Mouse (Mus musculus): ENCODE results near the gene Pdp2. TPM values are rescaled to one million over a fixed set of nuclear protein-coding genes. Genes with fewer than 3 reads are reported as not detected.

The Pdp2 gene
- total RNA-seq, 2 experiments from 2014 or later: 4.2 to 7.4 TPM

GRCm38 (mm10) chr8:104594611-104595362, 3.5 kb downstream of the Pdp2 start:
- no peak for DNase-seq
- intact Hi-C loops (cut with DNase I): no loop called here

- intact Hi-C loops (cut with DNase I): no loop called here
- DNase-seq: no peak
Measured at GRCm38 (mm10) chr8:104595773-104596536, 4.7 kb downstream of the Pdp2 start.

GRCm38 (mm10) chr8:104597656-104598055, 6.4 kb downstream of the Pdp2 start:
- DNase-seq: no peak

GRCm38 (mm10) chr8:104598496-104598895, 7.2 kb downstream of the Pdp2 start:
- intact Hi-C loops (cut with DNase I): no loop called here
- DNase-seq: no peak

More at GRCm38 (mm10) chr8:104597656-104598055, 6.4 kb downstream of the Pdp2 start:
- intact Hi-C loops (cut with DNase I): no loop called here

- DNase-seq: no peak
- intact Hi-C loops (cut with DNase I): no loop called here
Measured at GRCm38 (mm10) chr8:104601386-104601785, 10.1 kb downstream of the Pdp2 start.

- intact Hi-C loops (cut with DNase I): loop anchor here (2.0 kb wide), 1 partner anchor 41 kb away; no protein-coding TSS in a partner anchor
Measured at GRCm38 (mm10) chr8:104601941-104602371, 10.7 kb downstream of the Pdp2 start.

GRCm38 (mm10) chr8:104602468-104603244, 11.4 kb downstream of the Pdp2 start:
- DNase-seq: peak; percentile 64 to 75
- intact Hi-C loops (cut with DNase I): loop anchor here (2.0 kb wide), 1 partner anchor 40 kb away; no protein-coding TSS in a partner anchor

More at GRCm38 (mm10) chr8:104601941-104602371, 10.7 kb downstream of the Pdp2 start:
- no peak for DNase-seq

GRCm38 (mm10) chr8:104603245-104603593, 12.0 kb downstream of the Pdp2 start:
- intact Hi-C loops (cut with DNase I): loop anchor here (2.0 kb wide), 1 partner anchor 40 kb away; no protein-coding TSS in a partner anchor
- DNase-seq: no peak

- intact Hi-C loops (cut with DNase I): no loop called here
- no peak for DNase-seq
Measured at GRCm38 (mm10) chr8:104606329-104606728, 15.1 kb downstream of the Pdp2 start.

GRCm38 (mm10) chr8:104607944-104608343, 16.7 kb downstream of the Pdp2 start:
- peak; percentile 61 to 72 for DNase-seq
- intact Hi-C loops (cut with DNase I): no loop called here

GRCm38 (mm10) chr8:104609222-104609621, 18.0 kb downstream of the Pdp2 start:
- intact Hi-C loops (cut with DNase I): no loop called here
- peak in 1 of 2 experiments; percentile 54 for DNase-seq

GRCm38 (mm10) chr8:104610185-104610766, 19.0 kb downstream of the Pdp2 start:
- no peak for DNase-seq
- intact Hi-C loops (cut with DNase I): no loop called here

- no peak for DNase-seq
- intact Hi-C loops (cut with DNase I): no loop called here
Measured at GRCm38 (mm10) chr8:104611613-104612012, 20.4 kb downstream of the Pdp2 start.

GRCm38 (mm10) chr8:104613119-104613518, 21.9 kb downstream of the Pdp2 start:
- intact Hi-C loops (cut with DNase I): no loop called here
- no peak for DNase-seq

GRCm38 (mm10) chr8:104620765-104621164, 29.5 kb downstream of the Pdp2 start:
- intact Hi-C loops (cut with DNase I): no loop called here

GRCm38 (mm10) chr8:104624161-104624560, 32.9 kb downstream of the Pdp2 start, which contains the start of gene Cdh16:
Cdh16 (minus strand) TSS chr8:104624396.
- DNase-seq: no peak
- intact Hi-C loops (cut with DNase I): no loop called here

More at GRCm38 (mm10) chr8:104620765-104621164, 29.5 kb downstream of the Pdp2 start:
- DNase-seq: no peak

- intact Hi-C loops (cut with DNase I): no loop called here
- no peak for DNase-seq
Measured at GRCm38 (mm10) chr8:104627065-104627740, 36.0 kb downstream of the Pdp2 start.

- intact Hi-C loops (cut with DNase I): no loop called here
- no peak for DNase-seq
Measured at GRCm38 (mm10) chr8:104628402-104628801, 37.2 kb downstream of the Pdp2 start.

- DNase-seq: peak in 1 of 2 experiments; percentile 43
- intact Hi-C loops (cut with DNase I): no loop called here
Measured at GRCm38 (mm10) chr8:104629306-104630110, 38.3 kb downstream of the Pdp2 start.

Measured in gastrocnemius, postnatal 36 days (tissue).